Comparison of ENCODE assay signal across 9 mouse cellular contexts in the genomic region with DNA sequence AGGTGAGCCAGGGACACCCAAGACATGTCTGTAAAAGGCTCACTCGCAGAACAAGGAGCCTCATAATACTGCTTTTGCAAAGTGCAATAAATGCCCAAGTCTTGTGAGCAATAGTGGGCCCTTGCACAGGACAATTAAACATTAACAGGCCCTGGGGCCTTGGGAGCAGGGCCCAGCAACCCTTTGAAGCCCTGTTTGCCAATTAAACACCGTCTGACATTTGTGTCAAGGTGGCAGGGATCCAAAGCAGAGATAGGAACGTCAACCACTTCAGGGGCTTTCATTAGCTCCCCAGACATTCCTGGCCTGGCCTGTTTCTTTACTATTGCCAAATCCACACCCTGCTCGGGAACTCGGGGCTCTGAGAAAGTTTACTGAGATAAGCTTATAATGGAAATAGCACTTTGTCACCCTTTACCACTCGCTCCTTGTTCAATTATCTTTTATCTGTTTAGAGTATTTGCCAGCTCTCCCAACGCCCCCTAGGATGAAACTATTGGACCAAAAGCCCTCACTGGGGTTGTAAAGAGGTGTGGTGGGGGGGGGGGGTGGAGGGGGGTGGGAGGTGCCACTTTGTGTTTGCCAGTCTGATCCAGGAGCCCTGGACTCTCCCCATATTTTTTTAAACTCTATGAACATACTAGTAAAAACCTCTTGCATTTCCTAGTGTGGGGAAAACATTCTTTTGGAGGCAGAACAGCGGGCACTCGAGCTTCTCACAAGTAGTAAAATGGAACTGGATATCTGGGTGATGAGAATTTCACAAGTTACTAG.
DNase-seq lines count a peak whose midpoint lies in the region; ATAC-seq lines count a peak whose summit lies in the region.
"Had no signal": no experiment of that assay in that cellular context is flagged by ENCODE, and none has a peak within 500 bp of the region (broad histone marks: within the 10 kb centered on the region; RNA-seq: fewer than 3 reads in every experiment).

No protein-coding gene starts in this region.

- ATAC-seq in heart, embryonic 16.5 days (replicated peaks; ENCODE audit: extremely low read depth, insufficient read depth, low FRiP score): peak; percentile 90
- ATAC-seq in megakaryocyte progenitor cell, adult 5-6 weeks (replicated peaks; ENCODE audit: poor library complexity): peak; percentile 31; the same call in 1 of the 2 replicates
- ATAC-seq in neural tube, embryonic 15.5 days (ENCODE audit: low FRiP score): no peak

- 19% methylated on average over 9 of the region's 9 CpGs for WGBS in heart, embryonic 16.5 days
- 21% methylated on average over 9 of the region's 9 CpGs for WGBS in limb, embryonic 10.5 days
- WGBS in neural tube, embryonic 15.5 days: 34% methylated on average over 9 of the region's 9 CpGs

- H3K27me3 ChIP-seq in heart, embryonic 16.5 days (ENCODE audit: control insufficient read depth, insufficient read depth, low read length): no peaks in the 10 kb centered on the region
- H3K27me3 ChIP-seq in limb, embryonic 10.5 days (ENCODE audit: low read depth, poor library complexity, severe bottlenecking): no peaks in the 10 kb centered on the region
- no peaks in the 10 kb centered on the region for H3K27me3 ChIP-seq in neural tube, embryonic 15.5 days (replicated peaks)

- H3K4me3 ChIP-seq in heart, embryonic 16.5 days (ENCODE audit: low read length): no peak overlapping the region
- no peak overlapping the region for H3K4me3 ChIP-seq in limb, embryonic 10.5 days
- H3K4me3 ChIP-seq in neural tube, embryonic 15.5 days (replicated peaks): no peak overlapping the region

- no peak overlapping the region for H3K4me2 ChIP-seq in heart, embryonic 16.5 days (ENCODE audit: low read depth, low read length)
- no peak overlapping the region for H3K4me2 ChIP-seq in neural tube, embryonic 15.5 days

- peaks cover 2% of the 10 kb centered on the region; the same call in 1 of the 2 replicates for H3K9me3 ChIP-seq in heart, embryonic 16.5 days (replicated peaks; ENCODE audit: control insufficient read depth, low read length)
- H3K9me3 ChIP-seq in limb, embryonic 10.5 days (replicated peaks): no peaks in the 10 kb centered on the region
- H3K9me3 ChIP-seq in neural tube, embryonic 15.5 days (replicated peaks): no peaks in the 10 kb centered on the region

- no peaks in the 10 kb centered on the region for H3K36me3 ChIP-seq in heart, embryonic 16.5 days (ENCODE audit: control insufficient read depth, insufficient read depth)
- H3K36me3 ChIP-seq in limb, embryonic 10.5 days: no peaks in the 10 kb centered on the region
- no peaks in the 10 kb centered on the region for H3K36me3 ChIP-seq in neural tube, embryonic 15.5 days

- no peak overlapping the region for H3K9ac ChIP-seq in heart, embryonic 16.5 days (ENCODE audit: low read length)
- no peak overlapping the region for H3K9ac ChIP-seq in neural tube, embryonic 15.5 days (replicated peaks)

- H3K4me1 ChIP-seq in heart, embryonic 16.5 days (ENCODE audit: control insufficient read depth, insufficient read depth, low read length): peaks cover 17% of the 10 kb centered on the region
- H3K4me1 ChIP-seq in limb, embryonic 10.5 days: peaks cover 19% of the 10 kb centered on the region
- peaks cover 4% of the 10 kb centered on the region; the same call in 1 of the 2 replicates for H3K4me1 ChIP-seq in neural tube, embryonic 15.5 days

- peak; percentile 7 to 17 for DNase-seq in heart, adult 9 months (ENCODE audit: low spot score in 2 of 2)
- DNase-seq in heart, postnatal 25 days (ENCODE audit: low spot score): no peak
- DNase-seq in limb, embryonic 10.5 days (ENCODE audit: low spot score): peak; percentile 52
- DNase-seq in cerebellum, adult 18-20 months: no peak
- DNase-seq in cerebellum, postnatal 36 days: no peak
- DNase-seq: cerebellum, adult 8-10 months had no signal

- H3K27ac ChIP-seq in heart, embryonic 16.5 days (ENCODE audit: low read length): peak overlapping the region; percentile 82
- peak overlapping the region; percentile 61 for H3K27ac ChIP-seq in limb, embryonic 10.5 days
- no peak overlapping the region for H3K27ac ChIP-seq in neural tube, embryonic 15.5 days (replicated peaks)

- intact Hi-C loops in heart, postnatal 25 days (cut with DNase I): loop anchor here (10.0 kb wide), 1 partner anchor 315 kb away; no protein-coding TSS in a partner anchor

Comparison
In these comparisons a context has a peak if more than half of its experiments do, and no peak if none do; other contexts are left out.
1. DNase-seq: peak in heart, adult 9 months (2 of 2) and limb, embryonic 10.5 days (single experiment); none in heart, postnatal 25 days (single experiment), cerebellum, adult 18-20 months (0 of 2) and cerebellum, postnatal 36 days (0 of 2).